Mouse (Mus musculus) cerebellum, adult 11-12 months (tissue): ENCODE results near the gene 6430550D23Rik.
"Not testable (repeated sequence)": the region's sequence is repeated elsewhere in the genome, so short reads cannot be mapped to it uniquely, and the experiment has no call there.

Source experiments
- DNase-seq: peaks from one replicate; pipeline ENCODE4 v3.0.0; 2022

The 6430550D23Rik gene

DNA sequence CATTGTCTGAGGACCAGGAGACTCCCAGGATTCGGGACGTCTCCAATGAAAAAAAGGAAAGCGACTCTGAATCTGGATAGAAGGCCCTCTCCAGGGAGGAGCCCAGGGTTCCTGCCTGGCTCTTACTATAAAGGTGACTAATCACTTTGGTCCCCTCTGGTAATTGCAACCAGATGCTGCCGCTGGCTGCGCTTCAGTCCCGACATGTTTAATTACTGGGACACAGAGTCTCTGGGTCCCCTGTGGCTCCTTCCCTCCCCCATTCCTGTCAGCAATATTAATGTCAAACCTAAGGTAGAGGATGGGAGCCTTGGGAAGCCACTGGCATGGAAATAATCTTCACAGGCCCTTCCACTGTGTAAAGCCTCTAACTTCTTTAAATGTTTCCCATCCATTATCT, 58.4 kb downstream of the 6430550D23Rik start:
- DNase-seq = no peak

DNA sequence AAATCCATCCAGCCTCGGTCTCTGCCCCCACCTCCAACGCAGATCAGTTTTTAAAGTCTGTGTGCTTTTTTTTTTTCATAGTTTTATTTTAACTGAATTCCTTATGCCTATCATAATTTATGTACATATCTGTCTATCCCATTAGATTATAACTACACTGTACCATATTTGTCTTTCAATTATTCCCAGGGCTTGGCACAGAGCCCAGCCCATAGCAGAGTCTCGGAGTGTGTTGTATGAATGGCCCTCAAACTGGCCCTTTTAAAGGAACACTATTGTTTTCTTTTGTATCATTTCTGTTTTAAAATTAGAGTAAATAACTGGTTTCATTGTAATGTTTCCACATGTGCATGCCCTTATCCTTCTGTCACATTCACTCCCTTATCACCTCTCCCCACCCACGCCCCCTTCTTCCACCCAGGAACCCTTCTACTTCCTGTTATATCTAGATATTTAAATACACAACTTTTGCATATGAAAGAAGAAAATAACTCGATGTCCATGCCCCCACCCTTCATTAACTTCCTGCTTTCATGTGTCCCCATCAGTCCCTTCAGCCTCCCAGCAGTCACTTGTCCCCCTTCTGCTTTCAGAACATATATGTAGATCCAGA, 60.3 kb downstream of the 6430550D23Rik start:
- DNase-seq = no peak

- DNase-seq = no peak
Measured at GRCm38 (mm10) chr2:155946499-155946898, 61.3 kb downstream of the 6430550D23Rik start.

DNA sequence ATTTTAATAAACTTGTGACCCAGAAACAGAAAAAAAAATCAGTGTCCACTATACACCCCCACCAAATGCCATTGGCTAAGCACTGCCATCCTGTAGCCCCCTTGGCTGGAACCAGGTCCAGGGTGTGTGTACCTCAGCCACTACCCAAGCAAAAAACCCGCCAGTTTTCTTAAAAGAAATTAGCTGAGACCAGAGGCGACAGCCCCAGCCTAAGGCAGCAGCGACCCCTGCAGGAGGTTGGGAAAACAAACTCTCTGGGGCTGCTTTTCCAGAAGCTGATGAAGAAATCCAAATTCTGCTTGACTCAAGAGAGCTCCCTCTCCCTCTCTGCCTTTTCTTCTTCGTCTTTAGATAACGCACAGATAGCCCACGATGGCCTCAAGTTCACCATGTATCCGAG, 61.7 kb downstream of the 6430550D23Rik start:
- DNase-seq = peak; percentile 37

- DNase-seq = no peak
Measured at GRCm38 (mm10) chr2:155945580-155945979, 62.2 kb downstream of the 6430550D23Rik start.

GRCm38 (mm10) chr2:155945124-155945523, 62.7 kb downstream of the 6430550D23Rik start, which contains the start of gene Gdf5:
TSS of gene Gdf5 (minus strand) at chr2:155945367.
- DNase-seq = no peak

DNA sequence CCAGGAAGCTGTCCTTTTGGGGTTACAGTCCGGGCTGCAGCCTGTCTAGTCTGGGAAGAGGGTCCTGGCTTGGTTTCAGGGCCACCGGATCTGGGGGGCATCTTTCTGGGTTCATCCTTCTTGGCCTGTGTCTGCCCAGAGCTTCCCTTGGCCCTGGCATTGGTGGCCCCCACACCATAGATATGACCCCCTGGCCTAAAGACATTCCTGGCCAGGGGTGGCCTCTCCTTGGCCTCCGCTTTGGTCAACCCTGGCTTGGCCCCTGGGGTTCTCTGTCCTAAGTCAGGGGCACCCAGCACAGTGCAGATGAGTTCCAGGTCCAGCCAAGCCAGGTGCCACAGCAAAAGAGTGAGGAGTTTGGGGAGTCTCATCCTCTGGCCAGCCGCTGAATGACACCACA, 63.1 kb downstream of the 6430550D23Rik start:
- DNase-seq = no peak

DNA sequence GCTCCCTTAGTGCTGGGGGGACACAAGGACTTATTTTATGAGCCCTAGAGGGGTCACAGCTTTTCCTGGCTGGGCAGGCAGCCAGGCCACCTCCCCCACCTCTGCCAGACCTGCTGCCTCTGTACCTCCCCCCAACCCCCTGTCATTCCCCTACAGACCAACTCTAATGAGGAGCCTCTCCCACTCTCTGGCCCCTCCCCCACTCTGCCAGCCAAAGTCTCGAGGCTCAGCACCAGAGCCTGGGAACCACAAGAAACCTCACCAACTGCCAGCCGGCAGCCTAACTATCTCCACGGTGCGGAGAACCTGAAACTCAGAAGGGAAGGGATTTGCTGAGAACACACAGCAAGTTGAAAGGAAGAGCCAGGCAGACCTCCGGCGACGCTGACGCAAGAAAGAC, 64.3 kb downstream of the 6430550D23Rik start:
- no peak for DNase-seq

DNA sequence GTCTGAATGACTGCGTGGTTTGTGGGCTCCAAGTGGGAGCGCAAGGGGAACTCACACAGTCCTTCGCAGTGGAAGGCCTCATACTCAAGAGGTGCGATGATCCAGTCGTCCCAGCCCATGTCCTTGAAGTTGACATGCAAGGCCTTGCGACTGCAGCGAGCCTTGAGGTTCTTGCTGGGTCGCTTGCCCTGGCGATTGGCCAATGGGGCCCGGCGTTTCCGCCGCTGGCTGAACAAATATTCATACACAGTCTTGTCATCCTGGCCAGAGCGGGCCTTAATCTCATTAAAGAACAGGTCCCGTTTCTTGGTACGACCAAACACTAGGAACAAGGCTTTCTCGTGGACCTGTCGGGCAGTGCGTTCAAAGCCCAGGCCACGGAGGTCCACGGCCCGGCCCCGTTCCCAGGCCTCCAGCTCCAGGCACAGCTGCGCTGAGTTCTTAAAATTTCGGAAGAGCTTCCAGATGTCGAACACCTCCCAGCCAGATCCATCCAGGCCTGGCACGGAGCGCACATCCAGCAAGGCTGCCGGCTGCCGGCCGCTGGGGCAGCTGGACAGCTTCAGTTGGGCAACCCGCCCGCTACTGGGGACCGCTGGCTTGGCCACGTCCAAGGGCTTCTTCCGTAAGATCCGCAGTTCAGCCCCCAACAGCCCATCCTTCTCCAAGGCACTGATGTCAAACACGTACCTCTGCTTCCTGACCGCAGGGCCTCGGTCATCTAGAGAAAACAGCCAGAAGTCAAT, 65.9 kb downstream of the 6430550D23Rik start:
- DNase-seq = no peak

GRCm38 (mm10) chr2:155940681-155941080, 67.1 kb downstream of the 6430550D23Rik start, which contains the start of gene Gm15557:
TSS of gene Gm15557 (plus strand) at chr2:155940728.
- no peak for DNase-seq

GRCm38 (mm10) chr2:155939897-155940529, 67.8 kb downstream of the 6430550D23Rik start:
- DNase-seq = no peak

- peak; percentile 92 for DNase-seq
Measured at GRCm38 (mm10) chr2:155929531-155930442, 78.0 kb downstream of the 6430550D23Rik start, which contains the start of gene Uqcc1. TSS of gene Uqcc1 (minus strand) at chr2:155930310.

DNA sequence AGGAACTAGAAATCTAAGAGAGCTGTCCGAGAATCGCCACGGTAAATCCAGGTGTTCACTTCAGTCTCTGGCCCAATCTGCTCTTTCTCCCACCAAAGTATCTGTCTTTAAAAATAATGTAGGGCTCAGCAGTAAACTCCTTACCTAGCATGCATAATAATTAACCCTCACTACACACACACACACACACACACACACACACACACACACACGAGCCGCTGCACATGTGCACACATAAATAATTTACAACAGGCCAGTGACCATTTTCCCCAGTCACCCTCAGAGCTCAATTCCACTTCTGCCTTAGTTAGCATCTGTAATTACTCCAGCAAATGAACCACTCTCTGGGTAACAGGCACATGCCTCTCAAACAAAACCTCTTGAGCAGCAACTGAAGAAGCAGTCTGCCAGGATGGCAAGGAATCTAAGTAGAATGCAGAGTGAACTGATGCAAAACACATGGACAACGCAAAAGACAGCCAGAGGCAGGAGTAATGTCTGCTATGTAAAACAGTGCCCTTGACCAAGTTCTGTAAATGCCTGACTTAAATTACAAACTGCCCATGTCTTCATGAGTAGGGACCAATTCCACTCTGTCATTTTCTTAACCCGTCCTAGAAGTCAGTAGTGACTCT, 78.9 kb downstream of the 6430550D23Rik start:
- no peak for DNase-seq

DNA sequence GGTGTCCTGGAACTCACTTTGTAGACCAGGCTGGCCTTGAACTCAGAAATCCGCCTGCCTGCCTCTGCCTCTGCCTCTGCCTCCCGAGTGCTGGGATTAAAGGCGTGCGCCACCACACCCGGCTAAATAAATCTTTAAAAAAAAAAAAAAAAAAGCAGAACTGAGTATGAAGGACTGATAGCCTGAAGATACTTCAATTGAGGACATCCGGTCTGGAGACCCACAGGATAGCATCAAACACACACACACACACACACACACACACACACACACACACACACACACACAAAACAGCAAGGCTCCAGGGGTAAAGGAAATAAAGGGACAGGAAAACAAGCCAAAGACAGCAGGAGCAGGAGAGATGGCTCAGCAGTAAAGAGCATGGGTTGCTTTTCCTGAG, 82.6 kb downstream of the 6430550D23Rik start:
- not testable (repeated sequence) for DNase-seq
